Mouse (Mus musculus) stomach, postnatal 0 days (tissue): ENCODE data around the gene Flcn.

ENCODE experiments used
- CTCF ChIP-seq: IDR thresholded peaks from 2 replicates; pipeline ENCODE4 v1.5.1; 2016; ENCODE audit warnings: antibody characterized with exemption, low read depth, mild to moderate bottlenecking, moderate library complexity
- EP300 ChIP-seq: optimal IDR thresholded peaks from 2 replicates; pipeline ENCODE3; 2016; ENCODE audit warnings: antibody characterized with exemption

- TF ChIP-seq CTCF (no peak), EP300 (no peak)
These were observed 6.3 kb downstream of the Flcn start for GRCm38 (mm10) chr11:59803516-59803915.
